Mouse (Mus musculus) left cerebral cortex, adult 2 months (tissue): ENCODE results near the gene Zbtb20. TPM values are rescaled to one million over a fixed set of nuclear protein-coding genes. Genes with fewer than 3 reads are reported as not detected.

Experiments used
- DNase-seq, 2 experiments: peaks; one replicate each; pipeline ENCODE4 v3.0.0; 2021 to 2022; ENCODE audit warnings: low spot score in 2 of 2, mixed read lengths in 1 of 2; ENCODE audit errors: extremely low spot score in 1 of 2
- H3K27ac ChIP-seq: fragments of 200-600 bp; 2 replicates; pipeline ENCODE4 v1.8.1; 2022
- H3K4me3 ChIP-seq: fragments of 200-600 bp; 2 replicates; pipeline ENCODE4 v1.8.1; 2022
- CTCF ChIP-seq: fragments of 200-600 bp; IDR thresholded peaks from 2 replicates; pipeline ENCODE4 v1.8.1; 2022; ENCODE audit warnings: antibody characterized with exemption, mild to moderate bottlenecking, moderate library complexity
- intact Hi-C: fragments of 180-260 bp; cut with DNase I; formaldehyde crosslinking; loops from one replicate; pipeline ENCODE4 v1.15.1; 2025
- total RNA-seq, 2 experiments: library from RNA; stranded (reverse); gene quantifications; 2 replicates each; pipeline ENCODE4 v1.2.3; 2021

The Zbtb20 gene
- total RNA-seq, 2 experiments from 2014 or later = 46.5 to 57.6 TPM

- TF ChIP-seq CTCF = no peak
- no peak overlapping the region; the same call in 1 of the 2 replicates for H3K27ac ChIP-seq
- no peak overlapping the region for H3K4me3 ChIP-seq
- DNase-seq = no peak
- intact Hi-C loops = no loop called here
These were observed 661.5 kb downstream of the Zbtb20 start for GRCm38 (mm10) chr16:43537163-43537562.

- DNase-seq = no peak
- H3K4me3 ChIP-seq = no peak overlapping the region
- intact Hi-C loops = loop anchor here (1.0 to 10.0 kb wide), 4 partner anchors 33 to 525 kb away; partner anchors contain the start of gene Gramd1c
- TF ChIP-seq CTCF = no peak
- H3K27ac ChIP-seq = peak overlapping the region; percentile 71
These were observed 664.0 kb downstream of the Zbtb20 start for GRCm38 (mm10) chr16:43539659-43540096.

GRCm38 (mm10) chr16:43540108-43540507 lies 664.4 kb downstream of the Zbtb20 start:
- H3K27ac ChIP-seq = peak overlapping the region; percentile 71
- TF ChIP-seq CTCF = peak; percentile 95
- no peak for DNase-seq
- H3K4me3 ChIP-seq = no peak overlapping the region
- intact Hi-C loops = loop anchor here (1.0 to 10.0 kb wide), 4 partner anchors 33 to 525 kb away; partner anchors contain the start of gene Gramd1c

- H3K27ac ChIP-seq = peak overlapping the region; percentile 1
- intact Hi-C loops = loop anchor here (1.0 to 10.0 kb wide), 4 partner anchors 32 to 524 kb away; partner anchors contain the start of gene Gramd1c
These were observed 665.0 kb downstream of the Zbtb20 start for GRCm38 (mm10) chr16:43540546-43541167.

GRCm38 (mm10) chr16:43545261-43545660 lies 669.6 kb downstream of the Zbtb20 start:
- no peak for TF ChIP-seq CTCF

More at GRCm38 (mm10) chr16:43540546-43541167, 665.0 kb downstream of the Zbtb20 start:
- H3K4me3 ChIP-seq = no peak overlapping the region
- no peak for TF ChIP-seq CTCF
- no peak for DNase-seq

GRCm38 (mm10) chr16:43547323-43548180 lies 671.9 kb downstream of the Zbtb20 start:
- no peak overlapping the region for H3K4me3 ChIP-seq
- TF ChIP-seq CTCF = no peak
- peak overlapping the region; percentile 55; the same call in 1 of the 2 replicates for H3K27ac ChIP-seq
- DNase-seq = no peak
- intact Hi-C loops = loop anchor here (10.0 kb wide), 1 partner anchor 517 kb away; the partner anchor contains the start of gene Gramd1c

More at GRCm38 (mm10) chr16:43545261-43545660, 669.6 kb downstream of the Zbtb20 start:
- Histone ChIP-seq H3K4me3 (no peak overlapping the region), H3K27ac (peak overlapping the region; percentile 51; the same call in 1 of the 2 replicates)
- intact Hi-C loops = loop anchor here (10.0 kb wide), 1 partner anchor 520 kb away; the partner anchor contains the start of gene Gramd1c
- DNase-seq = no peak

- no peak for TF ChIP-seq CTCF
- Histone ChIP-seq H3K4me3 (no peak overlapping the region), H3K27ac (peak overlapping the region; percentile 33)
- intact Hi-C loops = loop anchor here (10.0 kb wide), 1 partner anchor 516 kb away; the partner anchor contains the start of gene Gramd1c
- no peak for DNase-seq
These were observed 673.1 kb downstream of the Zbtb20 start for GRCm38 (mm10) chr16:43548774-43549173.

- no peak for DNase-seq
- Histone ChIP-seq H3K27ac (peak overlapping the region; percentile 5; the same call in 1 of the 2 replicates), H3K4me3 (no peak overlapping the region)
- TF ChIP-seq CTCF = no peak
- intact Hi-C loops = loop anchor here (10.0 kb wide), 1 partner anchor 515 kb away; the partner anchor contains the start of gene Gramd1c
These were observed 673.9 kb downstream of the Zbtb20 start for GRCm38 (mm10) chr16:43549425-43550089.

GRCm38 (mm10) chr16:43552443-43552842 lies 676.8 kb downstream of the Zbtb20 start:
- TF ChIP-seq CTCF = no peak
- no peak for DNase-seq
- no peak overlapping the region for H3K4me3 ChIP-seq
- intact Hi-C loops = no loop called here
- H3K27ac ChIP-seq = no peak overlapping the region

- no peak overlapping the region; the same call in 1 of the 2 replicates for H3K27ac ChIP-seq
- no peak for DNase-seq
- TF ChIP-seq CTCF = no peak; the same call in 1 of the 2 replicates
- no peak overlapping the region for H3K4me3 ChIP-seq
- intact Hi-C loops = no loop called here
These were observed 681.7 kb downstream of the Zbtb20 start for GRCm38 (mm10) chr16:43557385-43557784.

GRCm38 (mm10) chr16:43561330-43561729 lies 685.6 kb downstream of the Zbtb20 start:
- no peak for TF ChIP-seq CTCF
- intact Hi-C loops = no loop called here
- Histone ChIP-seq H3K27ac (no peak overlapping the region), H3K4me3 (no peak overlapping the region)
- DNase-seq = no peak
